Mouse (Mus musculus) neural tube, embryonic 12.5 days (tissue): ENCODE results near the gene Daam1. TPM values are rescaled to one million over a fixed set of nuclear protein-coding genes. Genes with fewer than 3 reads are reported as not detected.

Experiments used
- ATAC-seq: fragments of 200-750 bp; cut with Nextera tagmentation; 2 replicates; pipeline ENCODE4 v1.8.0; 2017; ENCODE audit warnings: low read depth, mild to moderate bottlenecking, moderate TSS enrichment, moderate library complexity; ENCODE audit not compliant: low FRiP score
- H3K27ac ChIP-seq: fragments of 300-500 bp; sonication (generic); 2 replicates; pipeline ENCODE4 v1.5.1; 2016
- H3K27me3 ChIP-seq: fragments of 300-500 bp; sonication (generic); replicated peaks from 2 replicates; pipeline ENCODE4 v1.6.1; 2016; ENCODE audit warnings: mild to moderate bottlenecking
- H3K36me3 ChIP-seq: fragments of 300-500 bp; sonication (generic); 2 replicates; pipeline ENCODE4 v1.6.1; 2016; ENCODE audit warnings: mild to moderate bottlenecking
- H3K4me1 ChIP-seq: fragments of 300-500 bp; sonication (generic); 2 replicates; pipeline ENCODE4 v1.6.1; 2016
- H3K4me2 ChIP-seq: fragments of 300-500 bp; sonication (generic); replicated peaks from 2 replicates; pipeline ENCODE4 v1.6.1; 2016; ENCODE audit warnings: mild to moderate bottlenecking
- H3K4me3 ChIP-seq: fragments of 300-500 bp; sonication (generic); 2 replicates; pipeline ENCODE4 v1.5.1; 2016
- H3K9ac ChIP-seq: fragments of 300-500 bp; sonication (generic); 2 replicates; pipeline ENCODE4 v1.6.1; 2016; ENCODE audit warnings: mild to moderate bottlenecking
- H3K9me3 ChIP-seq: fragments of 300-500 bp; sonication (generic); 2 replicates; pipeline ENCODE4 v1.6.1; 2016; ENCODE audit warnings: mild to moderate bottlenecking
- WGBS: fragments of 180-500 bp; shearing (Covaris S2); methylation state at CpG from one replicate; pipeline ENCODE4 v1.1.7; 2016; 5-methylcytosine and 5-hydroxymethylcytosine counted together
- polyA plus RNA-seq: library from polyadenylated mRNA; unstranded; fragments of >200 nt; fragmentation: Nextera tagmentation; extraction: Ambion mirVana; gene quantifications from 2 replicates; pipeline ENCODE4 v1.2.1, GENCODE M21; 2016

Gene Daam1
- polyA plus RNA-seq, 1 experiment from 2014 or later: 16.1 TPM

- Histone ChIP-seq H3K9ac (no peak overlapping the region), H3K27ac (no peak overlapping the region), H3K36me3 (peaks cover 11% of the 10 kb centered on the region; the same call in 1 of the 2 replicates), H3K9me3 (no peaks in the 10 kb centered on the region), H3K4me3 (no peak overlapping the region), H3K27me3 (no peaks in the 10 kb centered on the region), H3K4me2 (no peak overlapping the region), H3K4me1 (peaks cover 3% of the 10 kb centered on the region; the same call in 1 of the 2 replicates)
- no peak for ATAC-seq
- WGBS: 93% methylated on average over 13 of the region's 13 CpGs
Measured at GRCm38 (mm10) chr12:71905640-71906320, 74.9 kb downstream of the Daam1 start.

GRCm38 (mm10) chr12:71906582-71907267 is 75.8 kb downstream of the Daam1 start:
- Histone ChIP-seq H3K4me3 (no peak overlapping the region), H3K4me1 (peaks cover 3% of the 10 kb centered on the region; the same call in 1 of the 2 replicates), H3K27me3 (no peaks in the 10 kb centered on the region), H3K36me3 (peaks cover 9% of the 10 kb centered on the region; the same call in 1 of the 2 replicates), H3K9me3 (no peaks in the 10 kb centered on the region), H3K4me2 (no peak overlapping the region), H3K9ac (no peak overlapping the region), H3K27ac (no peak overlapping the region)
- WGBS: 87% methylated on average over 12 of the region's 12 CpGs
- no peak for ATAC-seq

GRCm38 (mm10) chr12:71908984-71909383 is 78.1 kb downstream of the Daam1 start:
- no peak for ATAC-seq
- H3K4me1 ChIP-seq: peaks cover 11% of the 10 kb centered on the region; the same call in 1 of the 2 replicates
- WGBS: 89% methylated on average over 5 of the region's 5 CpGs

GRCm38 (mm10) chr12:71910246-71910645 is 79.4 kb downstream of the Daam1 start:
- 70% methylated on average over 7 of the region's 7 CpGs for WGBS
- Histone ChIP-seq H3K27me3 (no peaks in the 10 kb centered on the region), H3K4me1 (peaks cover 11% of the 10 kb centered on the region; the same call in 1 of the 2 replicates), H3K4me2 (no peak overlapping the region), H3K9ac (no peak overlapping the region), H3K4me3 (no peak overlapping the region), H3K36me3 (no peaks in the 10 kb centered on the region), H3K9me3 (no peaks in the 10 kb centered on the region), H3K27ac (no peak overlapping the region)
- ATAC-seq: no peak

More at GRCm38 (mm10) chr12:71908984-71909383, 78.1 kb downstream of the Daam1 start:
- Histone ChIP-seq H3K27me3 (no peaks in the 10 kb centered on the region), H3K4me2 (no peak overlapping the region), H3K36me3 (no peaks in the 10 kb centered on the region), H3K9me3 (no peaks in the 10 kb centered on the region), H3K9ac (no peak overlapping the region), H3K4me3 (no peak overlapping the region), H3K27ac (no peak overlapping the region)

GRCm38 (mm10) chr12:71912262-71912661 is 81.4 kb downstream of the Daam1 start:
- Histone ChIP-seq H3K9me3 (no peaks in the 10 kb centered on the region), H3K27me3 (no peaks in the 10 kb centered on the region), H3K4me2 (no peak overlapping the region), H3K27ac (no peak overlapping the region), H3K4me1 (peaks cover 9% of the 10 kb centered on the region; the same call in 1 of the 2 replicates), H3K36me3 (peaks cover 16% of the 10 kb centered on the region), H3K9ac (0 out of 2 replicates have a peak overlapping the region, but pooled peaks have one; percentile 9), H3K4me3 (no peak overlapping the region)
- 88% methylated on average over 1 of the region's 1 CpGs for WGBS
- ATAC-seq: no peak

GRCm38 (mm10) chr12:71919156-71919555 is 88.3 kb downstream of the Daam1 start:
- no peaks in the 10 kb centered on the region for H3K27me3 ChIP-seq
- H3K27ac ChIP-seq: no peak overlapping the region
- H3K36me3 ChIP-seq: peaks cover 16% of the 10 kb centered on the region
- H3K9me3 ChIP-seq: no peaks in the 10 kb centered on the region
- no peak for ATAC-seq
- WGBS: 78% methylated on average over 4 of the region's 4 CpGs
- H3K4me3 ChIP-seq: no peak overlapping the region
- peaks cover 29% of the 10 kb centered on the region for H3K4me1 ChIP-seq
- H3K4me2 ChIP-seq: no peak overlapping the region
- H3K9ac ChIP-seq: no peak overlapping the region

- Histone ChIP-seq H3K9ac (no peak overlapping the region), H3K27ac (no peak overlapping the region)
Measured at GRCm38 (mm10) chr12:71919962-71920361, 89.1 kb downstream of the Daam1 start.

GRCm38 (mm10) chr12:71922827-71923381 is 92.0 kb downstream of the Daam1 start:
- no peaks in the 10 kb centered on the region for H3K9me3 ChIP-seq
- H3K9ac ChIP-seq: no peak overlapping the region
- H3K4me1 ChIP-seq: peaks cover 38% of the 10 kb centered on the region
- H3K27me3 ChIP-seq: no peaks in the 10 kb centered on the region
- H3K4me3 ChIP-seq: no peak overlapping the region
- H3K4me2 ChIP-seq: no peak overlapping the region
- WGBS: 51% methylated on average over 5 of the region's 5 CpGs
- no peak for ATAC-seq
- no peak overlapping the region for H3K27ac ChIP-seq
- H3K36me3 ChIP-seq: no peaks in the 10 kb centered on the region

More at GRCm38 (mm10) chr12:71919962-71920361, 89.1 kb downstream of the Daam1 start:
- 57% methylated on average over 3 of the region's 3 CpGs for WGBS
- H3K9me3 ChIP-seq: no peaks in the 10 kb centered on the region
- ATAC-seq: no peak
- peaks cover 29% of the 10 kb centered on the region for H3K4me1 ChIP-seq
- H3K4me2 ChIP-seq: no peak overlapping the region
- no peak overlapping the region for H3K4me3 ChIP-seq
- no peaks in the 10 kb centered on the region for H3K27me3 ChIP-seq
- H3K36me3 ChIP-seq: peaks cover 16% of the 10 kb centered on the region

- Histone ChIP-seq H3K9ac (no peak overlapping the region), H3K4me3 (no peak overlapping the region), H3K36me3 (no peaks in the 10 kb centered on the region), H3K9me3 (no peaks in the 10 kb centered on the region), H3K27me3 (no peaks in the 10 kb centered on the region), H3K27ac (no peak overlapping the region), H3K4me2 (no peak overlapping the region), H3K4me1 (peaks cover 29% of the 10 kb centered on the region)
- no peak for ATAC-seq
- WGBS: 88% methylated on average over 9 of the region's 9 CpGs
Measured at GRCm38 (mm10) chr12:71924978-71925529, 94.2 kb downstream of the Daam1 start.

- no peaks in the 10 kb centered on the region for H3K9me3 ChIP-seq
- H3K36me3 ChIP-seq: no peaks in the 10 kb centered on the region
- no peak overlapping the region for H3K4me3 ChIP-seq
- no peak for ATAC-seq
- no peak overlapping the region for H3K9ac ChIP-seq
- WGBS: 74% methylated on average over 11 of the region's 11 CpGs
- peaks cover 26% of the 10 kb centered on the region; the same call in 1 of the 2 replicates for H3K4me1 ChIP-seq
- H3K4me2 ChIP-seq: no peak overlapping the region
- H3K27ac ChIP-seq: no peak overlapping the region
- no peaks in the 10 kb centered on the region for H3K27me3 ChIP-seq
Measured at GRCm38 (mm10) chr12:71925990-71926700, 95.3 kb downstream of the Daam1 start.

GRCm38 (mm10) chr12:71928092-71928491 is 97.2 kb downstream of the Daam1 start:
- no peak for ATAC-seq
- Histone ChIP-seq H3K9me3 (no peaks in the 10 kb centered on the region), H3K27me3 (no peaks in the 10 kb centered on the region), H3K4me1 (peaks cover 14% of the 10 kb centered on the region; the same call in 1 of the 2 replicates), H3K4me2 (no peak overlapping the region), H3K4me3 (no peak overlapping the region), H3K9ac (no peak overlapping the region), H3K27ac (no peak overlapping the region), H3K36me3 (no peaks in the 10 kb centered on the region)
- 95% methylated on average over 6 of the region's 6 CpGs for WGBS
